In genomic region chr7:127121911-127122270, GRCm38 (mm10) we compare ENCODE assay signal across 9 mouse cellular contexts. TPM values are rescaled to one million over a fixed set of nuclear protein-coding genes. Genes with fewer than 3 reads are reported as not detected.
DNase-seq lines count a peak whose midpoint lies in the region; ATAC-seq and TF ChIP-seq lines count a peak whose summit lies in the region.
"Had no signal": no experiment of that assay in that cellular context is flagged by ENCODE, and none has a peak within 500 bp of the region (broad histone marks: within the 10 kb centered on the region; RNA-seq: fewer than 3 reads in every experiment).

Qprt (minus strand) TSS chr7:127122226.

- peak within 1 kb of the TSS; percentile 20; the same call in 1 of the 2 replicates for H3K4me3 ChIP-seq in midbrain, embryonic 12.5 days
- no peak within 1 kb of the TSS for H3K4me3 ChIP-seq in midbrain, postnatal 0 days (ENCODE audit: low read depth, low read length)
- H3K4me3 ChIP-seq in embryonic facial prominence, embryonic 15.5 days (replicated peaks) = 0 out of 2 replicates have a peak within 1 kb of the TSS, but pooled peaks have one; percentile 2
- peak within 1 kb of the TSS; percentile 8 for H3K4me3 ChIP-seq in stomach, embryonic 15.5 days (replicated peaks)
- no peak within 1 kb of the TSS for H3K4me3 ChIP-seq in cerebellum, adult 2 months (replicated peaks; ENCODE audit: insufficient read depth, low read depth, low read length)
- H3K4me3 ChIP-seq: neural tube, embryonic 13.5 days had no signal

- no peaks in the 10 kb centered on the region for H3K9me3 ChIP-seq in midbrain, embryonic 12.5 days
- no peaks in the 10 kb centered on the region for H3K9me3 ChIP-seq in midbrain, postnatal 0 days (ENCODE audit: low read length)
- H3K9me3 ChIP-seq in embryonic facial prominence, embryonic 15.5 days (replicated peaks) = peaks cover 5% of the 10 kb centered on the region; the same call in 1 of the 2 replicates
- no peaks in the 10 kb centered on the region for H3K9me3 ChIP-seq in stomach, embryonic 15.5 days

- ATAC-seq in midbrain, embryonic 12.5 days (ENCODE audit: low FRiP score, low read depth) = no peak
- no peak for ATAC-seq in midbrain, postnatal 0 days (ENCODE audit: low FRiP score)
- no peak for ATAC-seq in embryonic facial prominence, embryonic 15.5 days (ENCODE audit: insufficient number of reproducible peaks, low FRiP score, low TSS enrichment, low read depth)
- no peak; the same call in 1 of the 2 replicates for ATAC-seq in stomach, embryonic 15.5 days (ENCODE audit: insufficient read depth, low FRiP score, low read depth)

- H3K4me1 ChIP-seq in midbrain, embryonic 12.5 days = peaks cover 13% of the 10 kb centered on the region
- H3K4me1 ChIP-seq in midbrain, postnatal 0 days (ENCODE audit: insufficient read depth, low read length) = no peaks in the 10 kb centered on the region
- peaks cover 9% of the 10 kb centered on the region; the same call in 1 of the 2 replicates for H3K4me1 ChIP-seq in embryonic facial prominence, embryonic 15.5 days
- peaks cover 13% of the 10 kb centered on the region; the same call in 1 of the 2 replicates for H3K4me1 ChIP-seq in stomach, embryonic 15.5 days
- H3K4me1 ChIP-seq in cerebellum, adult 2 months (ENCODE audit: control insufficient read depth, insufficient read depth, low read length) = no peaks in the 10 kb centered on the region

- H3K27me3 ChIP-seq in midbrain, embryonic 12.5 days = peaks cover 46% of the 10 kb centered on the region
- H3K27me3 ChIP-seq in midbrain, postnatal 0 days (ENCODE audit: insufficient read depth, low read length) = no peaks in the 10 kb centered on the region
- peaks cover 27% of the 10 kb centered on the region for H3K27me3 ChIP-seq in embryonic facial prominence, embryonic 15.5 days
- peaks cover 6% of the 10 kb centered on the region; the same call in 1 of the 2 replicates for H3K27me3 ChIP-seq in stomach, embryonic 15.5 days (replicated peaks)
- H3K27me3 ChIP-seq in cerebellum, adult 2 months (ENCODE audit: control insufficient read depth, insufficient read depth, low read length) = no peaks in the 10 kb centered on the region; the same call in 1 of the 2 replicates

- H3K36me3 ChIP-seq in midbrain, embryonic 12.5 days = no peaks in the 10 kb centered on the region
- H3K36me3 ChIP-seq in midbrain, postnatal 0 days (ENCODE audit: insufficient read depth, low read length) = no peaks in the 10 kb centered on the region
- H3K36me3 ChIP-seq in embryonic facial prominence, embryonic 15.5 days = no peaks in the 10 kb centered on the region
- no peaks in the 10 kb centered on the region for H3K36me3 ChIP-seq in stomach, embryonic 15.5 days
- H3K36me3 ChIP-seq: neural tube, embryonic 13.5 days had no signal

- peak within 1 kb of the TSS; percentile 39; the same call in 1 of the 2 replicates for H3K9ac ChIP-seq in midbrain, embryonic 12.5 days (replicated peaks)
- no peak within 1 kb of the TSS for H3K9ac ChIP-seq in midbrain, postnatal 0 days (replicated peaks; ENCODE audit: low read length, poor library complexity, severe bottlenecking)
- H3K9ac ChIP-seq in embryonic facial prominence, embryonic 15.5 days = no peak within 1 kb of the TSS
- no peak within 1 kb of the TSS for H3K9ac ChIP-seq in stomach, embryonic 15.5 days
- H3K9ac ChIP-seq: neural tube, embryonic 13.5 days had no signal

- no peak for TF ChIP-seq CTCF in midbrain, postnatal 0 days (IDR thresholded peaks at IDR 0.05)
- no peak for TF ChIP-seq CTCF in cerebellum, adult 2 months (IDR thresholded peaks at IDR 0.05; ENCODE audit: borderline replicate concordance, insufficient read depth, low read depth, low read length)

- no peak for DNase-seq in midbrain, postnatal 0 days (ENCODE audit: low spot score)
- DNase-seq in kidney, postnatal 36 days = peak; percentile 68 to 81
- no peak for DNase-seq in spleen, postnatal 14 days (ENCODE audit: low spot score in 2 of 2)
- DNase-seq in cerebellum, adult 2 months = no peak
- DNase-seq: thymus, postnatal 4 days had no signal

- no peak within 1 kb of the TSS for H3K27ac ChIP-seq in midbrain, embryonic 12.5 days (replicated peaks)
- H3K27ac ChIP-seq in midbrain, postnatal 0 days (ENCODE audit: low read depth, low read length) = no peak within 1 kb of the TSS
- H3K27ac ChIP-seq in embryonic facial prominence, embryonic 15.5 days (replicated peaks) = no peak within 1 kb of the TSS
- H3K27ac ChIP-seq in stomach, embryonic 15.5 days = no peak within 1 kb of the TSS
- no peak within 1 kb of the TSS for H3K27ac ChIP-seq in cerebellum, adult 2 months (ENCODE audit: insufficient read depth, low read length)
- H3K27ac ChIP-seq: neural tube, embryonic 13.5 days had no signal

- no peak for TF ChIP-seq POLR2A in cerebellum, adult 2 months (IDR thresholded peaks at IDR 0.05; ENCODE audit: borderline replicate concordance, insufficient read depth, low read length)

- H3K4me2 ChIP-seq in midbrain, embryonic 12.5 days (replicated peaks) = peak within 1 kb of the TSS; percentile 34
- H3K4me2 ChIP-seq in midbrain, postnatal 0 days (ENCODE audit: low read depth, low read length, poor library complexity, severe bottlenecking) = no peak within 1 kb of the TSS
- H3K4me2 ChIP-seq in embryonic facial prominence, embryonic 15.5 days (replicated peaks) = no peak within 1 kb of the TSS; the same call in 1 of the 2 replicates
- H3K4me2 ChIP-seq in stomach, embryonic 15.5 days = peak within 1 kb of the TSS; percentile 27
- H3K4me2 ChIP-seq: neural tube, embryonic 13.5 days had no signal

- 2% methylated on average over 7 of the region's 7 CpGs for WGBS in midbrain, embryonic 12.5 days
- 13% methylated on average over 7 of the region's 7 CpGs for WGBS in midbrain, postnatal 0 days
- whole genome bisulfite sequencing in embryonic facial prominence, embryonic 15.5 days = 16% methylated on average over 7 of the region's 7 CpGs
- WGBS in stomach, embryonic 15.5 days = 20% methylated on average over 7 of the region's 7 CpGs
- 24% methylated on average over 7 of the region's 7 CpGs for WGBS in cerebellum, adult 2 months

RNA-seq across cellular contexts. Expression of gene Qprt, which starts in this region (rescaled TPM):
- polyA plus RNA-seq in midbrain, embryonic 12.5 days (2016; fragmentation: Nextera tagmentation; extraction: Ambion mirVana) = 2.5 and 4.2 TPM in 2 replicates
- total RNA-seq in midbrain, postnatal 0 days (2014; rRNA removed) = 1.9 TPM in 2 replicates
- 1.7 and 1.8 TPM in 2 replicates for polyA plus RNA-seq in midbrain, postnatal 0 days (2015; fragmentation: Nextera tagmentation; extraction: Ambion mirVana)
- polyA plus RNA-seq in embryonic facial prominence, embryonic 15.5 days (2015; fragmentation: Nextera tagmentation; extraction: Ambion mirVana) = 2.0 and 3.3 TPM in 2 replicates
- 6.1 and 7.4 TPM in 2 replicates for polyA plus RNA-seq in stomach, embryonic 15.5 days (2015; fragmentation: Nextera tagmentation; extraction: Ambion mirVana)
- 2.1 and 2.2 TPM in 2 replicates for polyA plus RNA-seq in cerebellum, adult 2 months (2012; rRNA removed)

Comparison
In these comparisons a context has a peak if more than half of its experiments do, and no peak if none do; other contexts are left out.
1. H3K4me2 ChIP-seq: peak in midbrain, embryonic 12.5 days (single experiment) and stomach, embryonic 15.5 days (single experiment); none in midbrain, postnatal 0 days (single experiment) and embryonic facial prominence, embryonic 15.5 days (single experiment).
2. H3K4me3 ChIP-seq: peak in midbrain, embryonic 12.5 days (single experiment), embryonic facial prominence, embryonic 15.5 days (single experiment) and stomach, embryonic 15.5 days (single experiment); none in midbrain, postnatal 0 days (single experiment) and cerebellum, adult 2 months (single experiment).
3. DNase-seq: peak in kidney, postnatal 36 days (2 of 2); none in midbrain, postnatal 0 days (single experiment), spleen, postnatal 14 days (0 of 2) and cerebellum, adult 2 months (0 of 2).